Mouse (Mus musculus) small intestine, adult 2 months (tissue): ENCODE results near the gene Olfr749.

Experiments
- CTCF ChIP-seq: fragments of 200-500 bp; IDR thresholded peaks from 2 replicates; pipeline ENCODE4 v1.5.1; 2012; ENCODE audit warnings: low read depth, mild to moderate bottlenecking, control low read depth, inconsistent platforms, low read length, moderate library complexity, mixed read lengths; ENCODE audit not compliant: insufficient replicate concordance, insufficient read length; ENCODE audit errors: extremely low read depth
- POLR2A ChIP-seq: fragments of 200-500 bp; IDR thresholded peaks from 2 replicates; pipeline ENCODE4 v1.6.1; 2012; ENCODE audit warnings: low read depth, mild to moderate bottlenecking, control low read depth, inconsistent platforms, low read length, moderate library complexity

DNA sequence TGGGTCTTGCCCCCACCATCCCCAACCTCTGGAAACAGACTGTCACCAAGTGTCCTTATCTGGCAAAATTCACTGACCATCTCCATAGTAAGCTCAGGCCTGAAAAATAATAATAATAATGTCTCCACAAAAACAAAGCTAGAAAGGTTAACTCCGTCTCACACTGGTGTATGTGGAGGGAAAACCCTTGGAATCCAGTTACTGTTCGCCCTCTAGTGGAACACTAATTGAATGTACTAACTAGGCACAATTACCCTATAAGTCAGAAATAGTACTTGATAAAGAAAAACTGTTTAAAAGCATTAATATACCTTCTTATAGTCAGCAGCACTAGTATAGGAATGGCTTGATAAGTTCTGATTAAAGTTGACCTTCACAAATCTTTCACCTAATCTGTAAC, 43.3 kb upstream of the Olfr749 start:
- TF ChIP-seq POLR2A, result no peak
- TF ChIP-seq CTCF, result no peak
